Mouse (Mus musculus) lung, adult 2 months (tissue): ENCODE measurements around the gene Jph3.

Source experiments
- CTCF ChIP-seq: fragments of 200-500 bp; IDR thresholded peaks from 2 replicates; pipeline ENCODE4 v1.5.1; 2011; ENCODE audit warnings: mild to moderate bottlenecking, low read length, control low read depth; ENCODE audit not compliant: insufficient read depth
- POLR2A ChIP-seq: fragments of 200-500 bp; IDR thresholded peaks from 2 replicates; pipeline ENCODE4 v1.6.1; 2011; ENCODE audit warnings: low read depth, mild to moderate bottlenecking, control low read depth, low read length, borderline replicate concordance; ENCODE audit errors: extremely low read depth

DNA sequence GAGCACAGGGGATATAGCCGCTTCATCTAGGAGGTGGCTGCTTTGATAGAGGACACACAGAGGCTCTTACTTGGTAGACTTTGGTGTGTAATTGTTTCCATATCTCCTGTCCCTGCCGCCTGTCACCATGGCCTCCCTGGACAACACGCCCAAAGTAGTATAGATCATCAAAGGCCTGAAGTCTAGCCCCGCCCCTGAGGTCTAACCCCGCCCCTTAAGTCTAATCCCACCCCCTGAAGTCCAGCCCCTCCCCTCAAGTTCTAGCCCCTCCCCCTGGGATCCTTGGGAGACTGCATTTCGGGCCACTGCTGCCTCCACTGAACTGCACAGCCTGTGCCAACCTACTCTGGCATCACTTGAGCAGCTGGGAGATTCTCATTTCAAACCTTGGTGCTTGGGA, 10.5 kb upstream of the Jph3 start:
- no peak for TF ChIP-seq CTCF
- TF ChIP-seq POLR2A, result no peak
